Mouse (Mus musculus) layer of hippocampus, adult 18-20 months (tissue): ENCODE measurements around the gene Apobec2. TPM values are rescaled to one million over a fixed set of nuclear protein-coding genes. Genes with fewer than 3 reads are reported as not detected.
A peak's percentile ranks its signal among the peaks of the same experiment; 100 is the strongest.

ENCODE experiments used
- DNase-seq, 2 experiments: peaks; one replicate each; pipeline ENCODE4 v3.0.0; 2022; ENCODE audit warnings: low spot score in 2 of 2
- total RNA-seq, 2 experiments: library from RNA; stranded (reverse); gene quantifications; 2 replicates each; pipeline ENCODE4 v1.2.3; 2021

Gene Apobec2
- total RNA-seq, 2 experiments from 2014 or later = not detected

DNA sequence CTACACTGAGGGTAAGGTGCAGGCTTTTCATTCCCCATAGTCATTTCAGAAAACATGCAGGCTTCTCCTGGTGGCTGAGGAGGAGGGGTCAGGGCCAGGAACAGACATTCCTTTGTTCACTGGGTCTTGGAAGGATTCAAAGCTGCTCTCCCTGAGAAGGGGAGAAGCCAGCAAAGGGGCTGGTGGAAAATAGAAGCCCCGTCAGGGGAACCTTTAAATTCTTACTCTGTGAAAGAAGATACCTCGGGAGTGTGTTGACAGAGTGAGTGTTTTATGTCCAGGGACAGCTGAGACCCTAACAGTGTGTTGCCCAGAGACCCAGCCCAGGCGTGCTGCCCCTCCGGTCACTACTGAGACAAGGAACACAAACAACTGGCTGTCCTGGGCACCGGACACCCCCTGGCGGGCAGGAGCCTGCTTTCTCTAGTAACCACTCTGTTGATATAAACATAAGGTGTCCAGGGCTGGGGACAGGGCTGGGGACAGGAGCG, 4.7 kb upstream of the Apobec2 start:
- no peak for DNase-seq

DNA sequence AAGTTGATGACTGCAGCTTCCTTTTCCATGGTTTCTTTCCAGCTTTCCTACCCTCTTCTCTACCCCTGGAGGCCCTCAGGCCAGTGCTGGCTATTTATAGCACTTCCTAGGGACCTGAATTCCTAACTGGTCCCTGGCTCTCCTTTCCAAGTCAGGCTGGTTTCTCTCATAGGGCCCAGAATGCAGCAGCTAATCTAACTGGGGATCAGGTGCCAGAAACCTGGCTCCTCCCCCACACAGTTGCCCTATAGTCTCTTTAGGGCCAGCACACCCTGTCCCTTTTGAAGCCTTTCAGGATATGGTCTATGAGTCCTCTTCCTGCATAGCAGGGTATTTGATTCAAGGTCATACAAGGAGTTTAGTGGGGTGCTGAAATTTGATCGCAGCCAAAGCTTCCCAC, 3.8 kb upstream of the Apobec2 start:
- DNase-seq = no peak

DNA sequence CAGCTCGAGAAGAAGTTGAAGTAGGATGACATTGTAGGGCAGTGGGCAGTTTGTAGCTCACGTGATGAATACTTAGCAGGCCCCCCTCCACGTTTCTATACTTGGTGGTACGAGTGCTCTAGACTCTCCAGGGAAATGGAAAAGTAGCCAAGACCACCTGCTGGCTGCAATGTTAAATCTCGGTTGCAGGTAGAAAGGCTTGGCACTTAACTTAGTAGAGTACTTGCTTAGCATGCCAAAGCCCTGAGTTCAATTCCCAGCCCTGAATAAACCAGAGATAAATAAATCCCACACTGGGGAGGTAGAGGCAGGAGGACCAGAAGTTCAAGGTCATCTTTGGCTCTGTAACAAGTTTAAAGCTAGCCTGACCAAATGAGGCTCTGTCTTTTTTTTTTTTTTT, 1.7 kb upstream of the Apobec2 start:
- DNase-seq = no peak

DNA sequence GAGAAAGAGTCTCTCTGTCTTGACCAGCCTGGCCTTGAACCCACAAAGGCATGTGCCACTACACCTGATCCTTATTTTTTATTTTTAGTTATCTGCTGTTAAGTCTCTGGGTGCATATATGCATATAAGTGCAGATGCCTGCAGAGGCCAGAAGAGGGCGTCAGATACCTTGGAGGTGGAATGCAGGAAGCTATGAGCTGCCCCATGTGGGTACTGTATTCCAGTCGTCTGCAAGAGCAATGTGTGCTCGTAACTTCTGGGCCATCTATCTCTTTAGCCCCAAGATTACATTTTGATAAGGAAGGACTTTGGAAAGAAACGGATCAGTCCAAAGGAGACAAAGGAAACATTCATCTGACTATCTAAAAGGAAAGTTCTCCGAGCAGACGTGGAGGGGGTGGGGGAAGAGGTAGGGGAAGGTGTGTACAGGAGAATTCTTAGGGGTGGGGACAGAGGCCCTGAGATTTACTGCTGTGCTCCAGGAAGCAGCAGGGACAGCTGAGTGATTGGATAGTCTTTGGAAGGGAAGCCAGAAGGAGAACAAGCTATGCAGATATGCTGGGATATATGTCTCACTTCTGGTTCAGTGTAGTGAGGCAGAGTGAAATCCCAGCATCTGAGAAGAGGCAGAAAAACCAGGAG, 1.1 kb upstream of the Apobec2 start:
- DNase-seq = no peak

DNA sequence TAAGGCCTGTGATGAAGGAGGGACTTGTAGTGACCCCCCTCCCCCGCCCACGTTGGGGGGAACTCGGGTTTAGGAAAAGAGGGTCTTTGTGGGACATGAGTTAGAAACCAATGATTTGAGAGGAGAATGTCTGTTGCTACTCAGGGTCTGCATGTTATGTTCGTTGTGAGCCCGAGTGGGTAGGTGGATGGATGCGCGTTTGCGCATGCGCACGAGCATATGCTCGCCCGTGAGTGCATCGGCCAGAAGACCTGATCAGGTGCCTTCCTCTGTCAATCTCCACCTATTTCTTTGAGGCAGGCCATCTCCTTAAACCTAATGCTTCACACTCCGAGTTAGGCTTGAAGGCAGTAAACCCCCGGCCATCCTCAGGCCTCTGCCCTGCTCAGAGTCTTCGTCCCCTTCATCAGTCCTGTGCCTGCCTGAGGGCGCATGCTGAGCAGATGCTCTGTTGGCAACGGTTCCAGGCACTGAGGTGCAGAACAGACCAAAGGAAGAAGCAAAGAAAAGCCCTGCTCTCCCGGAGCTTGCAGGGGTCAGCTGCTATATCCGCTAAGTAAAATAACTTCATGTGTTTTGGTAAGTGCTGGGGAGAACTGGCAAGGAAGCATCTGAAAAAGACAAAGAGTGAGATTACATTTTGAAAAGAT, 401 bp upstream of the Apobec2 start:
- no peak for DNase-seq

DNA sequence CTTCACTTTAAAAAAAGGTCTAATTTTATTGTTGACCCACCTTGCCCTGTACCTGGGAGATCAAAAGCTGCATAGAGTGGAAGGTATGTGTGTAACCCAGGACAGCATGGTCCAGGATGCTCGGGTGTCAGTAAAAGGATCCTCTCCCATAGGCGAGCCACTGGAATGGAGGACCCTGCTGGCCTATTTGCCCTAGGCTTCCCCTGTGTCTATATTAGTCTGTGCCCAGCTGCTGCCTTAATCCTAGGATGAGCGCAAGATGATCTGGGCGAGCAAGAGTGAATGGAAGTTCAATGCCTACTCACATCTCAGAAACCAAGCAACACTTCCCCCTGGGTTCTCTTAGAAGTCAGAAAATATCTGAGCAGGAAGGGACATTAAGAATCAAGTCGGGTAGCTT, 1.7 kb downstream of the Apobec2 start:
- DNase-seq = no peak

DNA sequence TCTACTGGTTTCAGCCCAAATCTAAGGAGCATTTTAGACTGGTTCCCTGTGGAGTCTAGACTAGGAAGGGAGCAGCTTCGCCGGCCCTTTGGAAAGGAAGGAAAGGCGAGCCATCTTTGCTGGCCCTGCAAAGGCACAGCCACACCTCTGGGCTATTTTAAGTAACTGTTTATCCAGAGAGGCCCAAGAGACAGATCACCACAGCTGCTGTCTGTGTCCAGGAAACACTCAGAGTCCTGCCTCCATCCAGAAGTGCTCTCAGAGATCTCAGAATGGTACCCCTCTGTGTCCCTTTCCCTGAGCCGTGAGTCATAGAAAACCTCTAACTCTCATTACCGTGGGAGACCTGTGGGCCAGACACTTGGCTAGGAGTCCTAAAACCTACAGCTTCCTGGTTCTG, 2.3 kb downstream of the Apobec2 start:
- DNase-seq = no peak

DNA sequence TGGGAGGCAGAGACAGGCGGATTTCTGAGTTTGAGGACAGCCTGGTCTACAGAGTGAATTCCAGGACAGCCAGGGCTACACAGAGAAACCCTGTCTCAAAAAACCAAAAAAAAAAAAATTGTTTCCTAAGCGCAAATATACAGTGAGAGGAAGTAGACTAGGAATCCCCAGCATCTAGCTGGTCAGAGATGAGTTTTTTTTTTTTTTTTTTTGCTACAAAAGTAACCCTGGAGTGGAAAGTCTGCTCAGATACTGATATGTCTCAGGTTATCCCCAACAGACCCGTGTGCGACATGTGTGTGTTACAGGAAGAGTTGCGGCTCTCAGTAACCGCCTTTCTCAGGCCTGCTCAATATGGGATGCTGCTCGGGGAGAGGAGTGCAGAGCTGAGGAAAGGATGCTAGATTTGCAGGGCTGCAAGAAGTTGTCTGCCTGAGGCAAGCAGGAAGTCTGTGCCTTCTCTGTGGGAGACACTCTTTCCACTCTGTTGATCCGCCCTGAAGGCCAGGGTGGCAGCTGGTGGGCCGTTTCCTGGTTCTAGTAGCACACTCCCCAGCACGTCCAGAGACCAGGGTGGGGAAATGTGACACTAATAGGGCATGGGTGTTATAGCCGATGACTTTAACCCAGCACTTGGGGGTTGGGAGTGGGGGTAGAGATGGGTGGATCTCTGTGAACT, 4.7 kb downstream of the Apobec2 start:
- DNase-seq = no peak

DNA sequence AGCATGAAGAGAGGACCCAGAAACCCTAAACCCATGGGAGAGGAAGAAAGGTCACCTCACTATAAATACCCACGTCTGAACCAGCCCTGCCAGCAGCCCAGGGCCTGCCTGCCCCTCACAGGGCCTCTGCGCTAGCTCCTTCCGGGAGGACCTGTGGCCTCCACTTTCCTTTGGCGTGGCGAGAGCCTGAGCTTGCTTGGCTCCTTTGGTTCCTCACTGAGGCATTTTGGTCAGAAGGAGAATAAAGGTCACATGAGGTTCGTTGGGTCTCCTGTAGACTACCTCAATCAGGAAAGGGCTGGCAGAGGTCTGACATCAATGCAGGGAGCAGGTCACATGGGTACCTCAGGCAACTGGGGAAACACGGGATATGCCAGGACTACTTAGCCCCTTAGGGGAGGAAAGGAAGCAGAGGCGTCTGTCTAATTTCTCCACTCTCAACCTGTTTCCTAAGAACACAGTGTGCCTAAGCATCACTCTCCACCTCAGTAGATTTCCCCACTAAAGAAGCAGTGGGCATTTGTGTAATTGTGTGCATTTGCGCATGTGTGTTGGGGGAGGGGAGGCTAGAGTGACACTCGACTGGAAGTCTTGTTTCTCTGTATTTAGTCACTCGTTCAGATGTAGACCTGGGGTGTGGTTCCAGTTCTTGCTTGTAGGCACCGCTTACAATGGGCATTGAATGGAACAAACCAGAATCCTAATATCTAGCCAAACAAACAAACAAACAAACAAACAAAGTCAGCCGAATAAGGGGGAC, 5.6 kb downstream of the Apobec2 start:
- no peak for DNase-seq

DNA sequence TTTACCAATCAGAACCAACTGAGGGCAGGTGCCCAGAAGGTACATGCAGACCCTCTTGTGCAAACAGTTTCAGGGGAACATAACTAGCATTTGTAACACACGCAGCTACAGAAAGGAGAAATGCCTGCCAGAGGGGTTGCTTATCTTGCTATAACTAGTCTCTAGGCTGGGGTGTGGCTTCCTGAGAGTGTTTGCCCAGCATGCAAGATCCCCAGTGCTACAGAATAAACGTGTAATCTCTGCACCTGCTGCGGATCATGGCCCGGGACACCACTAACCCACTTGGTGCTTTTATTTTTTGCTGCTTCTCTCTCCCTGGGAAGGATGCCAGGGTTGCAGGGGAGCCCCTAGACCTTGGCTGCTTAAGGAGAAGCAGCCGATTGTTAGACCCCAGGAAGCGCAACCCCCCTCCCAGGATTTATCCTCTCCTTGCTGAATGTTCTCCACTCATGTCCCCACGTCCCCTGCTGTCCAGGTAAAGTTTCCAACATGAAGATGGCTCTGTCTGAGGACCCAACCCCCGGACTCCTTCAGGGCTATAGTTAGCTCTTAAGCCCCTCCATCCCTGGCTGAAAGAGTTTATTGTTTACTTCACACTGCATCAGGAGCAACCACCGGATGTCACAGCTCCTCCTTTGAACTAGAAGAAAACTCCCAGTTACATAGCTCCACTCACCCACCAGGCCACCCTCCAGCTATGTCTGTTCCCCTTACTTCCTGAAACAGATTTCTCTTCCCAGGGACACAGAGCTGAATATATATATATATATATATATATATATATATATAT, 6.7 kb downstream of the Apobec2 start:
- DNase-seq = no peak

DNA sequence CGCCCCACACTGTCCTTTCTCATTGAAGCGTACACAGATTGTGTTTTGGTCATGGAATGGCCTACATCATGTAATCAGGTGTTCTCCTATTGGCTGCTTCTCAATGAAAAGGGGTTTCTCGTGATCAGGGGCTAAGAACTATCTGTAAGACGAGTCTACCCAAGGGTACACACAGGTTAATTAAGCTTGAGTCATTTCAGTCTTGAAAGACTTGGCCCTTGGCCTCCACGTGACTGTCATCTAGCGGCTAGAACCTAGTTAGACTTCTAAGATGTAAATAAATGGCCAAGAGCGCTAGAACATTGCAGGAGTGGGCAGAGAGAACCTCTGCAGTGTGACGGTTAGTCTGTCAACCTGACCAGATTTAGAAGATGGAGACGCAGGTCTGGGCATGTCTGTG, 8.5 kb downstream of the Apobec2 start:
- DNase-seq = no peak

DNA sequence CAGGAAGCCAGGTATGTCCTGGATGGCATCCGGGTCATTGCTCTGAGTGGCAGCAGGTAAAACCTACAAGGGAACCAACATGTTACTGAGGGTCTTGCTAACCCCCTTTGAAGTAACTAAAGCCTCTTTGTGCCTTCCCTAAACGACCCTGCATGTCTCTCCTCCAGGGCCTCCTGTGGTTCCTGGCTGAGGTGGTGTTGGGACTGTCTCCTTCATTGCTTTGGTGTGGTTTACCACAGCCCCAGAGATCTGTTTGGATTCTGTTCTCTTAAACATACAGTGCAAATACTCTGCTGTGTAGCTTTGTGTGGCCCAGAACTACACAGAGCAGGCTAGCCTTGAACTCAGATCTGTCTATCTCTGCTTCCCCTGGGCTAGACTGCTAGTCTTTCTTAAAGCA, 13.2 kb downstream of the Apobec2 start:
- no peak for DNase-seq

DNA sequence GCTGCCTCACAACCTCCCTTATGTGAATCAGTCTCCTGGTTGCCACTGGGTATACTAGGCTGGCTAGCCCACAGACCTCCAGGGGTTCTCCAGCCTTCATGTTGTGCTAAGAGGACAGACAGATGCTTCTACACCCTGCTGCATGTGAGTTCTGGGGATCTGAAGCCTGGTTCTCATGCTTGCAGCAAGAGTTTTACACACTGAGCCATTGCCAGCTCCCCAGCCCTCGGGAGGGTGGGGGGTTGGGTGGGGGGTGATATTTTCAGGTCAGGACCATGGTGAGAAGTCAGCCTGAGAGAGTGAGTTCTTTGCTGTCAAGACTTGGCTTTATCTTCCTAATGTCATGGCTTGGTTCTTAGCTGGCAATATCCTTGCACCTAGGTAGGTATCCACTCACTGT, 13.9 kb downstream of the Apobec2 start:
- no peak for DNase-seq

DNA sequence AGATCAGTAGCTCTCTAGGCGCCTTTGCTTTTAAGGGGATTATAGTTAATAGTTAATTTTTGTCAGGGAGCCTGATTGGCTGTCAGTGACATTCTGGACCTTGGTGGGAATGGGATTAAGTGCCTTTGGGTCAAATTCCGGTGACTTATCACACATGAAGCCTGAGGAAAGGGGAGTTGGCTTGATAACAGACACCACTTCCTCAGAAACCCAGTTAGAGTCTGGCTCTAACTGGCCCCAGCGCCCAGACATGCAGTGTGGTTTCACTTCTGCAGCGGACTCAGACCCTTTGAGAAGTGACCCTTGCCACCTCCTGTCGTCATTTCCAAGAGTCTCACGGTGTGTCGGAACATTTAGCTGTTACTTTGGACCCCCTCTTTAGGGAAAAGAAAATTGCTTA, 14.6 kb downstream of the Apobec2 start:
- no peak for DNase-seq

DNA sequence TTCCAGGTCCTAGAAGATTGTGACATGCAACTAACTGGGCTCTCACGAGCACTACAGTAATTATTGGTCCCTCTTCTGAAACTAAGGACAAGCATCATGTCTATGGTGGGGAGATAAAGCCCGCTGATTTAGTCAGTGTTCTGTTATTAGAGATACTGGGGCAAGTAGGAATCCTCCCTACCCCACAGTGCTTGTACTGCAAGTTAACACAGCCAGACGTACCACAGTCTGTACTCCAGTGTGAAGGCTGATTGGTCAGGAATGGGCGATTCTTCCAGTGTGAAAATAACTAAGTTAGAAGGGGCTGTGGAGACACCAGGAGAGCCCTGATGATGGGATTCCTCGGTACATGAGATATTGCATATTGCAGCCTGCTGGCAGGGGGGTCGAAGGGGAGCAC, 15.2 kb downstream of the Apobec2 start:
- DNase-seq = no peak

DNA sequence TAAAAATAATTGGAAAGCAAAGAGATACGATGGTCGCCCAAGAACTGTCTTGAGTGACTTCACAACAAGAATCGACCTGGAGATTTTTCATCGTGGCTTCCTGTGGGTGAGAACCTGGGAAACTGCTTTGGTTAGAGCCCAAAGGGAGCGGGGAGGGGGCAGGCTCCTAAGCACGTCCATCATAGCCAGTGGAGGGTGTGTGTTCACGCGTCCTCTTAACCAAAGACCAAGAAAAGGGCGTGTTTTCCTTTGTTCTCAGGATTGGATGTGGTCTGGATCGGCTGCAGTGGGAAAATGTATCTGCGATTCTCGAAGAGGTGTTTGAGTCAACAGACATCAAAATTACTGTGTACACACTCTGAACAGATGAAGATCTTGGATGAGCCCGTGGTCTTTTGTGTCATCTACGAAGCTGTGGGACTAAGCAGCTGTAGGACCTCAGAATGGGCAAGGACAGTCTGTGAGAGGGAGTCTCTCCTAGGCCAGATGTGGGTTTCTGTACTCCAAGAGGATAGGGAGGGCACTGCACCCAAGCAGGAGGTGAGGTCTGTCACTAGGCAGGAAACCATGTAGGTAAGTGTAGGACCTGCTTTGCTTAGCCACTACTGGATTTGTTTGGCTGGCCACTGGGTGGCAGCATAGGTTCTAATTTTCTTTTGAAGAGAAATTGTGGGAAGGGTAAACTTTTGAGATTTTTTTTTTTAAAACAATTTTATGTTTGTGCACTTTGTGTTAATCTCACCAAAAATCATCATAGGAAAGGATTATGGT, 16.1 kb downstream of the Apobec2 start:
- DNase-seq = peak in 1 of 2 experiments; percentile 63

DNA sequence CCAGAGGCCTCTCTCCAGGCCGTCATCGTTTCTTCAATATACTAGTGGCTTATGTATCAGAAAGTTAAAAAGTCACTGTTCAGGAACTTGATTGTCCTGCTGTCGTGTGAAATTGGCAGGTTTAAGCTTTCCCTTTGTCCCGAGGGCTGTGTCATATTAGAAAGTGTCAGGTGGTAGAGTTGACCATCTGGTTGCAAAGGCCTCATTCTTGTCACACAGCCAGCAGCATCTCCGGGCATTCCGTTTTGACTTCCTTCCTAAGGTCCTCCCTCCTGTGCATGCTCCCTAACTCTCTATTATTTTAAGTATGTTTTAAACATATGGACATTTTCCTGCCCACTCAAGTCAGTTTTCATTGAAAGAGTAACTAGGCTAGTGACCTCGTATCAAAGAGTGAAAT, 16.7 kb downstream of the Apobec2 start:
- DNase-seq = no peak

DNA sequence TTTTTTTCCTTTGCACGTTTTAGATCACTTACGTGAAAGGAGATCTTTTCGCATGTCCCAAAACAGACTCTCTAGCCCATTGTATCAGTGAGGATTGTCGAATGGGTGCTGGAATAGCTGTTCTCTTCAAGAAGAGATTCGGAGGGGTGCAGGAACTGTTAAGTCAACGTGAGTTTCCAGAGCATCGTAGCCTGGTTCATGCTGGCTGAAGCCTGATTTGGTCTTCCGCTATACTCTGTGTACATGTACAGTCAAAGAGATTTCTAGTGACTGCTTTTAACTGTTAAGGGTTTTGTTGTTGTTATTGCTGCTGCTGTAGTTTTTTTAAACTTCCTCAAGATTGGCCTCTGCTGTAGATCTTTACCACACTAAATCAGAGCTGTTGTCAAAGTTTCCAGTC, 21.5 kb downstream of the Apobec2 start:
- no peak for DNase-seq

DNA sequence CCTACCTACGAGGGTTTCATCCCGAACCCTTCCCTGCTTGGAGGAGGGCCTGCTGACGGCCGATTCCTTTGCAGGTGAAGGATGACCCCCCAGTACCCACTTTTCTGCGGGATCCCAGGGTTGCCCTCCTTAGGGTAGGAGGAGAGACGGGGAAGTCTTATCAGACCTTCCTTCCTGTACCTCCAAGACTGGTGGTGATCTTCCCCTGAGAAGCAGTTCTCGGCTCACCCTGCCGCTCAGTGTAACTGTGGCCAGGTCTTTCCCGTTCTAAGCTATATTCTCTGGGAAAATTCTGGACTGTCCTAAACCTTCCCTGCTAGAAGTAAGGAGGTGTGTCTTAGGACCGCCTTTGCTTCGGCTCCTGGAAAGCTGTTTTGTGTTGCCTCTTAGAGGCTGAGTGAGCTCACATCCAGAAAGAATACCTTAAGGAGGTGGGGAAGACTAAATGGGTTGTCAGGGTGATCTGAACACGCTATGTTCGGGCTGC, 22.4 kb downstream of the Apobec2 start:
- no peak for DNase-seq
